Mouse (Mus musculus) adrenal gland, postnatal 14 days (tissue): Measurements from ENCODE around the gene Gm29797. TPM values are rescaled to one million over a fixed set of nuclear protein-coding genes. Genes with fewer than 3 reads are reported as not detected.

ENCODE experiments used
- DNase-seq: peaks from one replicate; pipeline ENCODE4 v3.0.0; 2021; ENCODE audit warnings: mixed read lengths
- long read RNA-seq, 2 experiments: library from polyadenylated mRNA; stranded (forward); transcript quantifications; one replicate each; pipeline ENCODE4 v2.0.0; 2021
- total RNA-seq: library from RNA; stranded (reverse); gene quantifications from 2 replicates; pipeline ENCODE4 v1.2.3, GENCODE M21; 2021

Gm29797 gene
- total RNA-seq, result not detected in 2 replicates
- long read RNA-seq, experiment 1, result 0 reads
- long read RNA-seq, experiment 2, result 0 reads

DNA sequence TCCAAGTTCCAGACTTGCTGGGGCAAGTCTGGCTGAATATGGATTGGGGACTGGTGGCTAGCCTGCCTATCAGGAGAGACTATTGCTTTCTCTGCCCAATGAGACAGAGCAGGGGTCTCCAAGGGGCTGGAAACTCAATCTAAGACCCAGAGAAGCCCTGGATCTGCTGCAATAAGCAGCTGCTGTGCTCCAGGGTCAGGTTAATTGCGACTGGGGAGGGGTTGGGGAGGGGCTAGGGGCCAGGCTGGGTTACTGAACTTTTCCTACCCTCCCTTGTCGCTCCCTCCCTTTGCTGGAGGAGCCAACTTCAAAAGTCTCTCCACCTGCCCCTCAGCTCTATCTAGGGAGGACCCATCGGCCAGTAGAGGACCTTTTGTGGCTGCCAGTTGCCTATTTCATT lies at the start of gene Gm29797:
Gene Gm29797 (plus strand): TSS at position 301 of the 400 bp plus-strand sequence.
- no peak for DNase-seq

DNA sequence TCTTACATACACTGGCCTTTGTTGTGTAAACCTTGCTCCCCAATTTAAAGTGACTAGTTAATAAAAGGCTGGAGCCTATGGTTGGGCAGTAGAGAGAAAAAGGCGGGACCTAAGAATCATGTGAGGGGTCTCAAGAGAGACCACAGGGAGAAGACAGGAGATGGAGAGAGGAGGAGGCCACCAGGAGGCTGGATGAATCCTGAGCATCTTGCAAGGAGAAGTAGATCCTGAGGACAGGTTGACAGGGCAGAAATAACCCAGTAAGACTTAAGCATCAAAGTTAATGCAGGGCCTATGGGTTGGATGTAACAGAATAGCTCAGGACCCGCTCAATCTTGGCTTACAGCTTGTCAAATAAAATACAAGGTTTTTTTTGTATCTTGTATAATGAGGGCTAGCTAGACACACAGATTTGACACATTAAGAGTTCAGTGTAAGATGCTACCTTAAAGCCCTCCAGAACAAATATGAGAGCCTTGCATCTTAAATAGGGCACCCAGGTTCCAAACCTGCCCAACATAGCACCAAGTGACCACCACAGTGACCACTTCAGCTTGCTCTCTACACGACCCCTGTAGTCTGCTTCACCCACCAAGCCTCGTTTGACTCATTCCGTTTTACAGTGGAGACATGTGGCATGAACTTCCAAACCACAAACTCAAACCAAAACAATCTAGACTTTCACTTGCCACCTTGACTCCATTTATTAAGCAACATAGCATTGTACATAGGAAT lies 37.9 kb upstream of the Gm29797 start:
- no peak for DNase-seq

GRCm38 (mm10) chr2:181623401-181623800 lies 33.4 kb upstream of the Gm29797 start:
- DNase-seq, result peak; percentile 34

DNA sequence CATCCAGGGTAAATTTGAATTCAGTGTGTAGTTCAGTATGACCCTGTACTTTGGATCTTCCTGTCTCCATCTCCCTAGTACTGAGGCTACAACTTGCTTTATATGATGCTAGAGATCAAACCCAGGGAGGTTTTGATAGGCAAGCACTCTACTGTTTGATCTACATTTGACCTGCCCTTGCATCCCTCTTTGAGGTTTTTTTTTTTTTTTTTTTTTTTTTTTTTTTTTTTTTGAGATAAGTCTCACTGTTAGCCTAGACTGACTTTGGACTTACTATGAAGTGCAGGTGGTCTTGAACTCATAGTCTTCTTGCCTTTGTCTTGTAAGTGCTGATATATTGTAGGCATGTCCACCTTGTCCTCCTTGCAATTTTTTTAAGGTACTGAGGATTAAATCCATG lies 28.4 kb upstream of the Gm29797 start:
- DNase-seq, result no peak

GRCm38 (mm10) chr2:181632624-181633023 lies 24.2 kb upstream of the Gm29797 start:
- DNase-seq, result no peak

- DNase-seq, result no peak
These were observed 21.0 kb upstream of the Gm29797 start for GRCm38 (mm10) chr2:181635865-181636264.

DNA sequence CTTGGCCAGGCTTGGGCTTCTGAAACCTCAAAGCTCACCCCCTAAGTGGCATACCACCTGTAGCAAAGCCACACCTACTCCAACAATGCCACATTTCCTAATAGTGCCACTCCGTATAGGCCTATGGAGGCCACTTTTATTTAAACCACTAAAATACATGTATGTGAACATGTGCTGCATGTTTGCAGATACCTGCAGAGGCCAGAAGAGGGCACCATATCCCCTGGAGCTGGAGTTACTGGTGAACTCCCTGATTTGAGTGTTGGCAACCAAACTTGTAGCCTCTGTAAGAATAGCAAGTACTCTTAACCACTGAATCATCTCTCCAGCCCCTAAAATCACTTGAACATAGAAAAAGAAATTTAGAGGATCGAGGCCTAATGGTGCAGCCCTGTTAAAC lies 12.5 kb upstream of the Gm29797 start:
- DNase-seq, result peak; percentile 79

- no peak for DNase-seq
These were observed 11.2 kb upstream of the Gm29797 start for GRCm38 (mm10) chr2:181645666-181646065.

GRCm38 (mm10) chr2:181646626-181647472 lies 10.0 kb upstream of the Gm29797 start:
- DNase-seq, result no peak

GRCm38 (mm10) chr2:181648926-181649325 lies 7.9 kb upstream of the Gm29797 start:
- peak; percentile 28 for DNase-seq

GRCm38 (mm10) chr2:181653065-181653464 lies 3.8 kb upstream of the Gm29797 start:
- DNase-seq, result no peak

DNA sequence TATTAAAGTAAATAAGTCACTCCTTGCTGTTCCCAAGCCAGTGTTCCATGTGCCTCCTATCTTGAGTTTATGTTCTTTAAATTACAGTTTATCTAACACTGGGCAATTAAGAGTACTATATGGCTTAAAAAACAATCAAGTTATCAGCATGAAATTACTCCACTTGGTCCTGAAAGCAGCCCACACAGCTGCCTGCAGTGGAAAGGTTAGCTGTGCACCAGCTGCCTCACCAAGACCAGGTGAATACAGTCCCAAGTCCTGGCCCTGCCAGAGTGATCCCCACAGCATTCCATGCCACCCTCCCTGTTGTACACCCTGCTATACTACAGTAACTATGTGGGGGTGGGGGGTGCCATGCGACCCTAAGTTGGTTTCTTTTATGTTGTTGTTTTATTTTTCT lies 3.3 kb upstream of the Gm29797 start:
- DNase-seq, result no peak

DNA sequence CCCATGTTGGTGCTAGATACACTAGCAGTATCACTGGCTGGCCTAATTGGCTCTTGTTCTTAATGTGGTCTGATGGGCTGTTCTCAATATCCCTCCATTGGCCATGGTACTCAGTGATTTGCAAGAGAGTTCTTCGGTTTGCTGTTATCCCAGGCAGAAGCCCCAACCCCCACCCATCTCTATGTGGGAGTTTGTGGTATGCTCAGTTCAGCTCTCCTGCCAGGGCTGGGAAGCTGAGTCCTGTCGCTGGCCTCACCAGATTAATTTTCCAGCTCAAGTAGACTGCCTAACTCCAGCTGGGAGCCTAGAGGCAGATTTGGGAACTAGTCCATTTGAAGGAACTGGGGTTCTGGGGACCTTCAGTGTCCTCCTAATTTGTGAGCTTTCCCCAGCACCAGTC lies 607 bp downstream of the Gm29797 start:
- DNase-seq, result no peak

DNA sequence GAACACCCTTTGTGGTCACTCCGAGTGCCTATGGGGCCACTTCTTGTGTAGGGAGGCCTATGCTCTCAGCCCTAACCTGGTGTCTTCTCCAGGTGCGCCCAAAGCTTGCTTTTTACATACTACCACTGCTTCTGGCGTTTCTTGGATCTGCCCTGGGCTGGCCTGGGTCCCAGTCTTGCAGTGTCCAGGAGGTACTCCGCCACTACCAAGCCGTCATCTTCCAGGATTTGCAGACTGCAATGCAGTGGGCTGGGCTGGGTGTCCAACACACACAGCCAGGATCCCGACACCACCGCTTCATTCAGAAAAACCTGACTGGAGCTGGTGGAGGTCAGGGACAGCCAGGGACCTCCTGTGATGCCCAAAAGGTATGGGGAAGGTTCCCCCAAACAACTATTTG lies 1.7 kb downstream of the Gm29797 start:
- DNase-seq, result no peak

- DNase-seq, result peak; percentile 87
These were observed 2.2 kb downstream of the Gm29797 start for GRCm38 (mm10) chr2:181658930-181659555.

DNA sequence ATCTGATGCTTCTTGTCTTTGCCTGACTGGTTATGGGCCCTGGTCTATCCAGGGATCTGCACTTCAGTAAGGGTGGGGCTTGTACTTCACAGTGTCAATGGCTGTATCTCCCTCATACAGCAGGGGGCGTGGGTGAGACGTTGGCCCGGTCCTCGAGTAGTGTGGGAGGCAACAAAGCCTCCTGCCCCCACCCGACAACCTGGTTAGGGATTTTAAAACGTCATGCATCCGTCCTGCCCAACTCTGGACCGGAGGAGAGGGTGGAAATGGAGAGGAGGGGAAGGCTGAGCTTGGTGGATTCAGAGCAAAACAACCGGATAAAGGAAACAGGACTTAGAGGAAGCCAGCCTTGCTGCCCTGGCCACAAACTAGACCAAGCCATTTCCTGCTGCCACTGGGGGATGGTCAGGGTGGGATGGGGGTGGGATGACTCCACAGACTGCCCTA lies 2.8 kb downstream of the Gm29797 start:
- peak; percentile 92 for DNase-seq

DNA sequence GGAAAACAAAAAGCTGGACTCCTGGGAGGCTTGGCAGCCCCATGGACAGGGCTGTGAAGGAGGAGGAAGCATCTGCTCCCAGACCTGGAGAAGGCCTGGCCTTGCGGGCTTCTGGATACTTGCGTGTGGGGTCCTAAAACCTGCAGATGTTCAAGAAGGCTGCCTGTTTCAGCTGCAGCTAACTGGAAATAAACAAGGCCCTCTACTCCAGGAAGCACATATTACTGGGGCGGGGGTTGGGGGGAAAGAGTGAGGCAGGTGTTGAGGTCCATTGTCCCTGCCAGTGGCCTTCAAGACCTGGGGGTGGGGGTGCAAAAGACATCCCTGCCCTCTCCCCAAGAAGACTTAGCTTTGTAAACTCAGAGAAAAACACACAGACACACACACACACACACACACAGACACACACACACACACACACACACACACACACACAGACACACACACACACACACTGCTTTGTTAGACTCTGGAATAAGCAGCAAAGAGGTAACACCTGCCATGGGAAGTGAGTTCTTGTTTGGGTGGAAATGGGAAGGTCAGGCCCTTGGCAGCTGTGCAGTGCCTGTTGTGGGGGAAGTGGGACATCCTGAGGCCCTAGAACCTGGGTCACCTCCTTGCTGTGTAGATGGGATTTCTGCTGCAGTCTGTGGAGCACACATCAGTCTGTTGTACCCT lies 5.9 kb downstream of the Gm29797 start:
- DNase-seq, result peak; percentile 44

- peak; percentile 75 for DNase-seq
These were observed 6.4 kb downstream of the Gm29797 start for GRCm38 (mm10) chr2:181663298-181663630.

- peak; percentile 59 for DNase-seq
These were observed 13.6 kb downstream of the Gm29797 start for GRCm38 (mm10) chr2:181670285-181670912.

DNA sequence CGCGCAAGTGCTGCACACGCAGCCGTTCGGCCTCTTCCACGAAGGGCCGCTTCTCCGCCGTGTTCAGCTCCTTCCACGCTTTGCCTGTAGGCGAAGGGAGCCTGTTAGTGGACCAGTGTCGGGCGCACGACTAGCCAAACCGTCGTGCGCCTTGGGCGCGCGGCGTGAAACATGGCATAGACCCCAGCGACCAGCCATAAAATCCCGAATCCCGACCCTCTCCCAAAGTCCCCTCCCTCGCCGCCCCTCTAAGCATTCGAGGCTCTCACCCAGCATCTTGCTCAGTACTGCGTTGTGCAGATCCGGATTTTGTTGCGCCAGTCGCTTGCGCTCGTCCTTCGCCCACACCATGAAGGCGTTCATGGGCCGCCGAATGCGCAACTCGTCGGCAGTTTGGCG lies 14.1 kb downstream of the Gm29797 start:
- DNase-seq, result no peak

DNA sequence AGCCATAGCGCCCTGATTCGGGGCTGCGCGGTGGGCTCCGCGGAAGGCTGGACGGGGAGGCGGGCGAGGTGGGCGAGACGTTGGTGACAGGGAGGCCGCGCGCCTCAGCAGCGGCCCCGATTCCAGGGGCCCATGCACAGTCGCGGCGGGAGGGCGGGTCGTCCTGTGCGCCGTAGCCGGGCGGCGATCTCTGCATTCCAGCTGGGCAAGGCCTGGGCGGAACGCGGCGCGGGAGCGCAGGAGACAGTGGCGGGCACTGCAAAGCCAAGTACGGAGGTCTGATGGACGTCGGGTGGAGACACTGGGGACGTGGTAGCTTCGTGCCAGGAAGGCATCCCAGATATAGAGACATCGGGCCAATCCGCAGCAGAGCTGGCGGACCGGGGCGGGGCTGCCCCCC lies 14.5 kb downstream of the Gm29797 start, which contains the start of gene Sox18:
Gene Sox18 (minus strand): TSS at position 315 of the 400 bp plus-strand sequence.
- DNase-seq, result peak; percentile 71

DNA sequence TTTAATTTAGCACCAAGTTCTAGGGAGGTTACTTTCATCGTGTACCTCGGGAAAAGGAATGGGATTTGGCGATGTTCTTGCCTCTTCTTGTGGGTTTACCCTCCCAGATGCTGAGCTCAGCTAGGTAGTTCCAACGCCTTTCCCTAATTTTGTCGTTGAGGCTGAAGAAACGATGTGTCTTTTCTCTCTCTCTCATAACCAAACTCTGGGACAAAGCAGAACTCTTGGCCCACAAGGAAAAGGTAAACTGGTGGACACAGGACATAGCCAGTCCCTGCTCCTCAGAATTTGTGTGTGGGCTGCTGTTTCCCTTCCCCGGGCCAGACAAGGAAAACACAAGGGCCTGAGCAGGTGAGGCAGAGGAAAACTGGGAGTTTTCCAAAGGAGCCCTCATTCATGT lies 15.2 kb downstream of the Gm29797 start:
- DNase-seq, result no peak
